Mouse (Mus musculus) MEL (cell line): ENCODE data around the gene Rbms3. TPM values are rescaled to one million over a fixed set of nuclear protein-coding genes. Genes with fewer than 3 reads are reported as not detected.

Experiments used
- DNase-seq: peaks from one replicate; pipeline ENCODE4 v3.0.0; 2011; ENCODE audit warnings: low read depth, low spot score
- H3K27ac ChIP-seq: 2 replicates; pipeline ENCODE4 v1.5.1; 2012; ENCODE audit warnings: low read depth, mild to moderate bottlenecking, control low read depth, low read length, moderate library complexity; ENCODE audit not compliant: control insufficient read depth
- H3K27me3 ChIP-seq, 2 experiments: fragments of 150-350 bp in 1 of 2; sonication (generic) in 1 of 2; 2 replicates each; pipeline ENCODE4 v1.6.1; 2012; ENCODE audit warnings: low read length in 2 of 2, mild to moderate bottlenecking in 2 of 2, improper control_type of control experiment in 1 of 2, moderate library complexity in 1 of 2; ENCODE audit not compliant: insufficient read depth in 2 of 2, control insufficient read depth in 1 of 2
- H3K36me3 ChIP-seq, 2 experiments: 2 replicates each; pipeline ENCODE4 v1.6.1; 2012 to 2014; ENCODE audit warnings: low read length in 2 of 2, improper control_type of control experiment in 1 of 2, inconsistent platforms in 1 of 2, mild to moderate bottlenecking in 1 of 2; ENCODE audit not compliant: insufficient read depth in 2 of 2, control insufficient read depth in 1 of 2
- H3K4me1 ChIP-seq, 2 experiments: fragments of 150-350 bp in 1 of 2; sonication (generic) in 1 of 2; 2 replicates each; pipeline ENCODE4 v1.6.1; 2012; ENCODE audit warnings: low read length in 2 of 2, improper control_type of control experiment in 1 of 2, mild to moderate bottlenecking in 1 of 2; ENCODE audit not compliant: insufficient read depth in 2 of 2, control insufficient read depth in 1 of 2
- H3K4me3 ChIP-seq, 2 experiments: fragments of 150-350 bp in 1 of 2; sonication (generic) in 1 of 2; 2 replicates each; pipeline ENCODE4 v1.5.1; 2012; ENCODE audit warnings: low read depth in 2 of 2, low read length in 2 of 2, mild to moderate bottlenecking in 2 of 2, moderate library complexity in 2 of 2, control low read depth in 1 of 2, improper control_type of control experiment in 1 of 2; ENCODE audit not compliant: control insufficient read depth in 1 of 2, insufficient read depth in 1 of 2
- H3K79me2 ChIP-seq: 2 replicates; pipeline ENCODE4 v1.6.1; 2012; ENCODE audit warnings: mild to moderate bottlenecking, low read length, moderate library complexity; ENCODE audit not compliant: control insufficient read depth, poor library complexity, insufficient read depth
- H3K9ac ChIP-seq: 2 replicates; pipeline ENCODE4 v1.6.1; 2012; ENCODE audit warnings: low read depth, mild to moderate bottlenecking, control low read depth, low read length, moderate library complexity; ENCODE audit not compliant: control insufficient read depth, poor library complexity, severe bottlenecking
- H3K9me3 ChIP-seq: fragments of 150-350 bp; sonication (generic); replicated peaks from 2 replicates; pipeline ENCODE4 v1.6.1; 2012; ENCODE audit warnings: mild to moderate bottlenecking, low read length, improper control_type of control experiment, moderate library complexity; ENCODE audit not compliant: insufficient read depth
- BHLHE40 ChIP-seq: IDR thresholded peaks from 2 replicates; pipeline ENCODE4 v1.6.1; 2012; ENCODE audit warnings: low read depth, mild to moderate bottlenecking, inconsistent platforms, low read length, improper control_type of control experiment, borderline replicate concordance
- CHD2 ChIP-seq: IDR thresholded peaks from 2 replicates; pipeline ENCODE4 v1.6.1; 2011; ENCODE audit warnings: low read length, improper control_type of control experiment
- ELF1 ChIP-seq: IDR thresholded peaks from 2 replicates; pipeline ENCODE4 v1.6.1; 2014; ENCODE audit warnings: low read depth, mild to moderate bottlenecking, inconsistent platforms, low read length, improper control_type of control experiment, moderate library complexity
- EP300 ChIP-seq, 2 experiments: IDR thresholded peaks; 2 replicates each; pipeline ENCODE4 v1.6.1; 2011; ENCODE audit warnings: improper control_type of control experiment in 2 of 2, low read length in 2 of 2, low read depth in 1 of 2, mild to moderate bottlenecking in 1 of 2
- ETS1 ChIP-seq: IDR thresholded peaks from 2 replicates; pipeline ENCODE4 v1.6.1; 2012; ENCODE audit warnings: low read depth, mild to moderate bottlenecking, inconsistent platforms, low read length, improper control_type of control experiment, moderate library complexity
- GABPA ChIP-seq: IDR thresholded peaks from 2 replicates; pipeline ENCODE4 v1.6.1; 2012; ENCODE audit warnings: low read depth, mild to moderate bottlenecking, inconsistent platforms, low read length, improper control_type of control experiment, moderate library complexity
- JUND ChIP-seq: IDR thresholded peaks from 2 replicates; pipeline ENCODE4 v1.6.1; 2011; ENCODE audit warnings: low read depth, mild to moderate bottlenecking, improper control_type of control experiment, low read length
- MAFK ChIP-seq: IDR thresholded peaks from 2 replicates; pipeline ENCODE4 v1.6.1; 2011; ENCODE audit warnings: low read depth, mild to moderate bottlenecking, low read length, improper control_type of control experiment, borderline replicate concordance
- MAZ ChIP-seq: IDR thresholded peaks from 2 replicates; pipeline ENCODE4 v1.6.1; 2012; ENCODE audit warnings: low read depth, mild to moderate bottlenecking, inconsistent platforms, low read length, improper control_type of control experiment
- MEF2A ChIP-seq: IDR thresholded peaks from 2 replicates; pipeline ENCODE4 v1.6.1; 2014; ENCODE audit warnings: low read depth, mild to moderate bottlenecking, inconsistent platforms, low read length, improper control_type of control experiment; ENCODE audit not compliant: poor library complexity, insufficient replicate concordance, severe bottlenecking; ENCODE audit errors: extremely low read depth
- NELFE ChIP-seq: IDR thresholded peaks from 2 replicates; pipeline ENCODE4 v1.6.1; 2011; ENCODE audit warnings: low read depth, low read length, improper control_type of control experiment
- SIN3A ChIP-seq: IDR thresholded peaks from 2 replicates; pipeline ENCODE4 v1.6.1; 2012; ENCODE audit warnings: low read length, improper control_type of control experiment, inconsistent platforms
- TAL1 ChIP-seq: IDR thresholded peaks from 2 replicates; pipeline ENCODE4 v1.6.1; 2012; ENCODE audit warnings: mild to moderate bottlenecking, inconsistent platforms, low read length, moderate library complexity, mixed read lengths
- TCF12 ChIP-seq: IDR thresholded peaks from 2 replicates; pipeline ENCODE4 v1.6.1; 2014; ENCODE audit warnings: low read depth, mild to moderate bottlenecking, inconsistent platforms, low read length, improper control_type of control experiment, moderate library complexity
- UBTF ChIP-seq: IDR thresholded peaks from 2 replicates; pipeline ENCODE4 v1.6.1; 2012; ENCODE audit warnings: low read depth, mild to moderate bottlenecking, inconsistent platforms, low read length, improper control_type of control experiment, moderate library complexity, borderline replicate concordance; ENCODE audit not compliant: insufficient read depth
- USF1 ChIP-seq: IDR thresholded peaks from 2 replicates; pipeline ENCODE4 v1.6.1; 2014; ENCODE audit warnings: low read depth, mild to moderate bottlenecking, inconsistent platforms, low read length, improper control_type of control experiment, moderate library complexity
- ZNF384 ChIP-seq: IDR thresholded peaks from 2 replicates; pipeline ENCODE4 v1.6.1; 2012; ENCODE audit warnings: low read depth, mild to moderate bottlenecking, inconsistent platforms, low read length, improper control_type of control experiment
- polyA plus RNA-seq, 2 experiments: library from polyadenylated mRNA; stranded (reverse) in 1 of 2; unstranded in 1 of 2; fragments of >175 nt in 1 of 2; fragments of >200 nt in 1 of 2; gene quantifications; 2 replicates each; pipeline versions ENCODE4 v1.2.1 to v1.2.4; 2012; ENCODE audit warnings: low replicate concordance in 2 of 2, low read depth in 1 of 2; ENCODE audit not compliant: insufficient read length in 2 of 2, insufficient read depth in 1 of 2, missing spikeins in 1 of 2
- total RNA-seq: library from RNA; depleted of rRNA; stranded (reverse); fragments of 300-350 nt; gene quantifications from 2 replicates; pipeline ENCODE4 v1.2.3, GENCODE M21; 2012

Rbms3 gene
- total and polyA plus RNA-seq, 3 experiments, result not detected

DNA sequence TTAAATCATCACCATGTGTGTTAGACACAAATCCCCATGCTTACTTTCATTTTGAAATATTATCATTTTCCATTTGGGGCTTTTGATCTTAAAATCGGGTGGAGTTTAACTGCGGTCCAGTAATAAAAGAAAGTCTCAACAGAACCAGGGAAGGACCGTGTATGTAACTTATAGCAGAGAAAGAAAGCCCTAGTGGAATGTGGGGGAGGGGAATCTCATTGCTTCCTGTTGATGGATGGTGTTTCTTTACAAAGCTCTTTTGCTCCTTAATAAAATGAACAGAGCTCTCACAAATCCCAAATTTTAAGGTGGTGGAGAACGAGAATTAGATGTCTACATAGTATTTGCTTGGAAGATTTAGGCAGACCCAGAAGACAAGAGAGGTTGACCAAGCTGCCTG lies 311.3 kb downstream of the Rbms3 start:
- Histone ChIP-seq H3K9me3 (no peaks in the 10 kb centered on the region), H3K9ac (no peak overlapping the region), H3K27ac (no peak overlapping the region), H3K27me3 (no peaks in the 10 kb centered on the region), H3K4me3 (no peak overlapping the region), H3K4me1 (no peaks in the 10 kb centered on the region), H3K36me3 (no peaks in the 10 kb centered on the region), H3K79me2 (no peaks in the 10 kb centered on the region)
- no peak for DNase-seq
- TF ChIP-seq ELF1 (no peak), EP300 (IDR thresholded peaks at IDR 0.05; ENCODE audit: low read depth in 1 of 2, low read length in 2 of 2) (no peak), NELFE (no peak), GABPA (no peak), ZNF384 (no peak), ETS1 (no peak), MEF2A (no peak), CHD2 (no peak), MAZ (no peak), TCF12 (no peak), UBTF (no peak), JUND (no peak), BHLHE40 (no peak), SIN3A (no peak), MAFK (no peak), USF1 (no peak)

DNA sequence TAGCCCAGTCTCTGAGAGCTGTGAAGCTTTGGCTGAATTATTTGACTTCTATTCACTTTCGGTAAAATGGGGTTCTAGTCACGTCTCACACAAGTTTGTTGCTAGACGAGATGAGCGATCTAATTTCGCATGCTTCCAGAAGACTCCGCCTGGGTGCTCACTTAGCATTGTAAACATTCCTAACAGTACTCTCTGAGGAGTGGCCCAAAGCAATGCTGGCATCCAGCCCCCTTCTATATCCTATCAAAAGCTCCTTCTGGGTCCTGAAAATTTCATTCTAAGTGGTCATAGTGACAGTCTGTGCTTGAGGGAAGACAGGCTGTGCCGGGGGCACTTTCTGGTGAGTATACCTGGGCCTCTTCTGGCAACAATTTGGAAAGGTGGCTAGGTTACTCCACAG lies 312.5 kb downstream of the Rbms3 start:
- no peaks in the 10 kb centered on the region for H3K9me3 ChIP-seq
- no peaks in the 10 kb centered on the region for H3K79me2 ChIP-seq
- DNase-seq, result no peak
- no peak overlapping the region for H3K9ac ChIP-seq
- no peak overlapping the region for H3K4me3 ChIP-seq
- H3K36me3 ChIP-seq, result no peaks in the 10 kb centered on the region
- H3K27me3 ChIP-seq, result no peaks in the 10 kb centered on the region
- TF ChIP-seq BHLHE40, result no peak
- TF ChIP-seq TAL1, result no peak
- TF ChIP-seq, all 39 proteins: peak for 0
- no peaks in the 10 kb centered on the region for H3K4me1 ChIP-seq
- H3K27ac ChIP-seq, result no peak overlapping the region
